Mouse (Mus musculus) lung, adult 2 months (tissue): ENCODE results near the gene Slc38a6.

Experiments used
- CTCF ChIP-seq: fragments of 200-500 bp; IDR thresholded peaks from 2 replicates; pipeline ENCODE4 v1.5.1; 2011; ENCODE audit warnings: mild to moderate bottlenecking, low read length, control low read depth; ENCODE audit not compliant: insufficient read depth
- POLR2A ChIP-seq: fragments of 200-500 bp; IDR thresholded peaks from 2 replicates; pipeline ENCODE4 v1.6.1; 2011; ENCODE audit warnings: low read depth, mild to moderate bottlenecking, control low read depth, low read length, borderline replicate concordance; ENCODE audit errors: extremely low read depth

DNA sequence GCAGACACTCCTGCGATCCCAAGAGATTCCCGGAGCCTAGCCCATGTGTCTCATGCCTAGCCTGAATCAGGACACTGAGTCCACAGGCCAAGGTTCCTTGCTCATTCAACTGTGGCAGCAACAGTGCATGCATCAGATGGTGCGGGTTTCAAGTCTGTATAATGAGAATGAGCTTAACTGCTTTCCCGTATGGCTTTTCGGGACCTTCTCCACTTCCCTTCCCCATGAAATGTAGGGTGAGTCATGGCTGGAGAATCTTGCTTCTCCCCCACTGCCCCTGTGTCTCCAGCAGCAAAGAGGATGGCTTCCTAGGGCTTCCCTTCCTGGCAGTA lies 96.6 kb downstream of the Slc38a6 start:
- TF ChIP-seq CTCF (no peak), POLR2A (no peak)
